Mouse (Mus musculus): ENCODE data around the gene Hypk.
"Not testable (repeated sequence)": the region's sequence is repeated elsewhere in the genome, so short reads cannot be mapped to it uniquely, and the experiment has no call there.

The Hypk gene

GRCm38 (mm10) chr2:121448136-121448535 is 5.0 kb upstream of the Hypk start:
- DNase-seq (ENCODE audit: low spot score in 2 of 2) = peak in 1 of 2 experiments; percentile 57

DNA sequence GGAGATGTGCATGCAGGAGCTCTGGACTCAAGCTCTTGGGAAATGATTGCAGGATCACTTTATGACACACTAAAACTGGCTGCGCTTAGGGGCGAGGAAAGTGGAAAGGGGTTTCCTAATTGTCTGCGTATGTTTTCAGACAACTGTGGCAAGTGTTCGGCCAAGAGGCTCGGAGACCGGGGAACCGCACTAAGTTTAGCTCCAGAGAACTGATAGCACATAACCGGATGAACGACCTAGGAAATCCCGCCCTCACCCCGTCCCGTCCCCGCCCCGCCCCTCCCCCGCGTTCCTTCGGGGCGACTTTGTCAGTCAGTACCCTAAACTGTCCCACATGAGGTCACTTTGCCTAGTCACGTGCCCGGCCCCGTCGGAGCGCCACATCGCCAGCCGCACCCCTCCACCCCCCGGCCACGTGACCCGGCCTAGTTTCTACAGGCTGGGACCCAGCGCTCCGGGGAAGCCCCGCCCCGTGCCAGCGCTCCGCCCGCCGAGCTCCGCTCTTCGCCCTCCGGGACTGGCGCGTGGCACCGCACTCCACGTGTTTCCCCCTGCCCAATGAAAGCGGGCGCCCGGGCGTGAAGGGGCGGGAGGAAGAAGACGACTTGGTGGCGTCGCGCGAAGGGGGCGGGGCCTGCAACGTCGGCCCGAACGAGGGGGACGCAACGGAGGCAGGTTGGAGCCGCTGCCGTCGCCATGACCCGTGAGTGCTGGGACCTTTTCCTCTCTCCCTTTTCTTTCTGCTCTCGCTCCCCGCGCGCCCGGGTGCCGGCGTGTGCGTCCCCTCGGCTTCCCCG is 4.2 kb upstream of the Hypk start, which contains the start of gene Serf2:
Serf2 (plus strand) TSS at position 457 of the 797 bp plus-strand sequence.
- peak; percentile 98 for DNase-seq (ENCODE audit: low spot score in 2 of 2)

DNA sequence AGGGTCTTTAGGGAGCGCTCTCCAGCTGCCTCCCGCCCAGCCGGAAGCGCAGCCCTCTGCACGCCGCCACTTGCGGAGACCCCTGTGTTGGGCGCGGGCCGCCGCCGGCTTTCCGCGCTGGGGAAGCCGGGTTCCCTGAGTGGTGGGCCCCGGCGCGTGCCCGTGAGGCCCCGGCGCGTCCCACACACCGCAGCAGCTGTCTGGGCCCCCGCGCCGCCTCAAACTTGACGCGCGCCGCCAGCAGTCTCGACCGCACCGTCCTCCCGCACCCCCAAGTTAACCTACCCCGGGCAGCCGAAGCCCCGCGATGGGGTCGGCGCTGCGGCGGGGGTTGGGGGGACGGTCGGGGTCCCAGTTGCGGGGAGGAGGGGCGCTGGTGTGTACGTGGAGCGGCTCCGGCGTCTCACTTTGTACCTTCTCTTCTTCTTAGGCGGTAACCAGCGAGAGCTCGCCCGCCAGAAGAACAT is 3.5 kb upstream of the Hypk start:
- DNase-seq (ENCODE audit: low spot score in 2 of 2) = no peak

DNA sequence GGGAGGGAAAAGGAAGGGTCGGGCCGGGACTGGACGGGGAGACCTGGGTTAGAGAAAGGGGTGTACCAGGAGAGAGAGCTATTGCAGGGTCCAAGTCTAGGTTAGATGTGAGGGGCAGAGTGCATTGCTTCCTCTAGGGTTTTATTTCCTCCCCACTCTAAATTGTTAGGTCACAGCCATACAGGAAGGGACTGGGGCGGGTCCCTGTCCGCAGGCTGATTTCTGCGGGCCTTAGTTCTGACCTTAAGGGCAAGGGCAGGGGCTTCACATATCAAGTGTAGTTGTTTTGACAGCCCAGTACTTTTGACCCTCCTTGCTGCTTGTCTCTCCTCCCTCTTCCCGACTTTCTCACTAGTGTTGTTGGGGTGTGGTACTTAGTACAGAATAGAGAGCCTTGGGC is 3.0 kb upstream of the Hypk start:
- DNase-seq (ENCODE audit: low spot score in 2 of 2) = no peak

DNA sequence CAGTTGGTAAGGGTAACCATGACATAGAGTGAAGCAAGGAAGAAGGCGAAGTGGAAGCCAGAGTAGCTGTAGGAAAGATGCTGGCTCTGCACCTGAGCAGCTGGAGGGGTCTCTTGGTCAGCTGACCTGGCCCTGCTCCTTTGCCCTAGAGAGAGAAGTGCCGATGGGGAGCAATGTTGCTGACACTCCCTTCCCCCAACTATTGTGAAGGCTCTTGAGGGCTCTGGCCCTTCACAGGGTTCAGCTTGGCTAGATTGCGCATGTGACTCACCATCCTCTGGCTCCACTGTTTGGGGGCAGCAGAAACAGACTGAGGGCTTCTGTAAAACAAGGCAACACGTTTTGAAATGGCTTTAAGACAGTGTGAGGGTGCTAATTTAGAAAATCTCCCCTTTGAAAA is 729 bp upstream of the Hypk start:
- no peak for DNase-seq (ENCODE audit: low spot score in 2 of 2)

GRCm38 (mm10) chr2:121453917-121454316 is 827 bp downstream of the Hypk start:
- DNase-seq (ENCODE audit: low spot score in 2 of 2) = no peak

DNA sequence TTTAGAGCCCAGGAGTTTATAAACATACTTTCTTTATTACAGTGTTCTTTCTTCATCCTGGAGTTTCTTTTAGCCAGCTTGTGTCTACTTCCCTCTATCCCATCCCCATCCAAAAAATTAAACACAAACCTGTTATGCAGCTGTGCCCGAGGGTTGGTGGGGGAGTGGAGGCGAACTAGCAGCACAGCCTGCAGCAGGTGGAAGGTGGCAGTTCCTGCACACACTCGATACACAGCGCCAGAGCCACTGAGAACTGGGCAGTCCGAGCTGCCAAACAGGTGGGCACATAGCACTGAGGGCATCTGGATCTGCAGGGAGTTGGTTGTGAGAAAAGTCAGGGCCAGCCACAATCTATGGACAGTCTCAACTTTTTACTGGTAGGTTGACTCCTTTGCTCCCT is 2.4 kb downstream of the Hypk start:
- DNase-seq (ENCODE audit: low spot score in 2 of 2) = no peak

DNA sequence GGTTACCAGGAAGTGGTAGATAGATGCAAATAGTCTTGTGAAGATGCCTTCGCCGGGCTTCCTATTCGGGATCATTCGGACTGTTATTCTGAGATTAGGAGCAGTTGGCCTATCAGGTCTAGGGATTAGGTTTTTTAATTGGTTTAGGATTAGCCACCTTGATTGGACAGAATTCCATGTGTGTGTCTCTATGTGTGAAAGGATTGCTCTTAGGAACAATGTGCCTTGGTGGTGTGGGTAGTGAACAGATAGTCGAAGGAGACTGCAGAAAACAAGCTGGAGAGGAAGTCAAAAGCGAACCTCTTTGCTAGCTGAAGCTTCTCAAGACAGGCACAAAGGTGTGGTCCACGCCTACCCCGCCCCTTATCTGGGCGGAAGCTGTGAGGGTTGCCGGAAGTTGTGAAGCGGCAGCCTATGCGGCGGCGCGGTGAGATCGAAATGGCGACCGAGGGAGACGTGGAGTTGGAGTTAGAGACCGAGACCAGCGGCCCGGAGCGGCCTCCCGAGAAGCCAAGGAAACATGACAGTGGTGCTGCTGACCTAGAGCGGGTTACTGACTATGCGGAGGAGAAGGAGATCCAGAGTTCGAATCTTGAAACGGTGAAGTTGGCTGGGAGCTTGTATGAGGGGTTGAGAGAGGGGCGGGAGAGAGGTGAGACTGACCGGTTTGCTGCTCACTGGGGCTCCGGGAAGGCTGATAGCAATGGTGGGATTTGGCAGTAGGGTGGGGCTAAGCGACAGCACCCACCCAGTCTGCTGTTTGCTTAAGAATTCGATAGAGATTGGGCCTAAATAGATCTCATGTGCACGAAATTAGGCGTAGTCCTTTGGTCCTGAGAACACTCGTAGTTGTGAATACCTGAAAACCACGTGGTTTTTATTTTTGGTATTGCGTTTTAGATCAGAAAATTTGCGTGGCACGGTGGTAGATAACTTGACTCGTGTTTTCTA is 3.9 kb downstream of the Hypk start, which contains the start of gene Serinc4:
Serinc4 (minus strand) TSS at position 90 of the 951 bp plus-strand sequence.
- peak; percentile 81 to 85 for DNase-seq (ENCODE audit: low spot score in 2 of 2)

DNA sequence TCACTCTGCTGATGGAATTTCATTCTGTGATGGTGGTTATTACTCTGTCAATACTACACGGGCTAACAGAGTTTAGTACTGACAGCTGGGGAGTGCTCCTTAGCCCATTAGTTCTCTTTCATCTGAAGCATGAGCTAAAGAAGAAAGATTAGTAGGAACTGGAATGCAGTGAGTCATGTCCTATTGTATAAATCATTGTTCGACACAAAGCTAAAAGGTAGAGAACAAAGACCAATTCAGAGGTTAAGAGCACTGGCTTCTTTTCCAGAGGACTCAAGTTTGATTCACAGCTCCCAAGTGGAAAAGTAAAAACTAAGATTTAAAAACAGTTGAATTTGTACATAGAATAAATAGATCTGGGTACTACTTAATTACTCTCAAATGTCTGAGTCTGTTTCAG is 7.0 kb downstream of the Hypk start:
- no peak for DNase-seq (ENCODE audit: low spot score in 2 of 2)

DNA sequence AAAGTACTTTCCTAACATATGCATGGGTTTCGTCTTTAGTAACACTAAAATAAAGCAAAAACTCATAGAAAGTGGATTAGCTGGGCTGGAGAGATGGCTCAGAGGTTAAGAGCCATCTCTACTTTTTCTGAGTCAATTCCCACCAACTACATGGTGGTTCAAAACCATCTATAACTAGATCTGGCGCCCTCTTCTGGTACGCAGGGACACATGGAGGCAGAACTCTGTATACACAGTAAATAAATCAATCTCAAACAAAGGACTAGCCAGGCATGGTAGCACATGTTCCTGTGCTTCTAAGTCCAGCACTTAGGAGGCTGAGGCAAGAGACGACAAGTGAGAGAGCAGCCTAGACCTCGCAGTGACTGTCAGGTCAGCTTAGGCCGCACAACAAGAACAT is 15.9 kb downstream of the Hypk start:
- DNase-seq (ENCODE audit: low spot score in 2 of 2) = not testable (repeated sequence)

DNA sequence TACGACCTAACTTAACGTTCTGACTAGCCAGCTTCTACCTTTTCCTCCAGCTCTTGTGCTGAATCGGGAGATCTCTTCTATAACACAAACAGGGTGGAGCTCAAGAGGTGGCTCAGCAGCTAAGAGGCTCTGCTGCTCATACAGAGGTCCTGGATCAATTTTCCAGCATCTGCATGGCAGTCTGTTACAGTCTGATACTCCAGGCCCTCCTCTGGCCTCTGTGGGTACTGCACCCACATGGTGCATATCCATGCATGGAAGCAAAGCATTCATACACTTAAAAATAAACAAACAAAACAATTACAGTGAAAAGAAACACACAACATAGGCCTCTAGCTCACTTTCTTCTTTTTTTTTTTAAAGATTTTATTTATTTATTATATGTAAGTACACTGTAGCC is 19.7 kb downstream of the Hypk start:
- not testable (repeated sequence) for DNase-seq (ENCODE audit: low spot score in 2 of 2)

GRCm38 (mm10) chr2:121473301-121474179 is 20.4 kb downstream of the Hypk start, which contains the start of gene Mfap1b:
TSS of gene Mfap1b (minus strand) at chr2:121474067.
- peak; percentile 80 to 91 for DNase-seq (ENCODE audit: low spot score in 2 of 2)

- DNase-seq (ENCODE audit: low spot score in 2 of 2) = no peak
These were observed 21.1 kb downstream of the Hypk start for GRCm38 (mm10) chr2:121474180-121474535.

GRCm38 (mm10) chr2:121475306-121475705 is 22.2 kb downstream of the Hypk start:
- DNase-seq (ENCODE audit: low spot score in 2 of 2) = not testable (repeated sequence)

- DNase-seq (ENCODE audit: low spot score in 2 of 2) = no peak
These were observed 24.6 kb downstream of the Hypk start for GRCm38 (mm10) chr2:121477491-121478266.

DNA sequence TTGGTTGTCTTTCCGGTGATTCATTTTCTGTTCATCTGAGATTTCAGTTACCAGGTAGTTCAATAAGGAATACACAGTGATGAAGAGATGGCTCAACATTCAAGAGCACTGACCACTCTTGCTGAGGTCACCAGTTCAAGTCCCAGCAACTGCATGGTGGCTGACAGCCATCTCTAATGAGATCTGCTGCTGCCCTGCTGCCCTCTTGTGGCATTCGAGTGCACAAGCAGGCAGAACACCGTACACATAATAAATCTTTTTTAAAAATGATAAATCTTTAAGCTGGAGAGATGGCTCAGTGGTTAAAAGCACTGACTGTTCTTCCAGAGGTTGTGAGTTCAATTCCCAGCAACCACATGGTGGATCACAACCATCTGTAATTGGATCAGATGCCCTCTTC is 27.4 kb downstream of the Hypk start:
- DNase-seq (ENCODE audit: low spot score in 2 of 2) = no peak

- not testable (repeated sequence) for DNase-seq (ENCODE audit: low spot score in 2 of 2)
These were observed 27.8 kb downstream of the Hypk start for GRCm38 (mm10) chr2:121480916-121481315.

DNA sequence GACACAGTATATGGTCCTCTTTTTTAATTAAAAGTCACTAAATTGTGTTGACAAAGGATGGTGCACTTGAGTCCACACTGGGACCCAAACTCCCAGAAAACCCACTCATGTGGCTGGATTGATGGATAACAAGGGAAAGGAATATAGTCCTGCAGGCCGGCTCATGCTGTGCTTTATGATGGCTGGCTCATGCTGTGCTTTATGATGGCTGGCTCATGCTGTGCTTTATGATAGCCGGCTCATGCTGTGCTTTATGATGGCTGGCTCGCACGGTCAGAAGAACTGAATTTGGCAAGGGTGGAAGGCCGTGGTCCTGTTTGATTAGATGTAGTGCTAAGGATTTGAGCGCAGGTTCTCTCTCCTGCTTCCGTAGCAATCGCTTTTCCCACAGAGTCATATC is 30.5 kb downstream of the Hypk start:
- no peak for DNase-seq (ENCODE audit: low spot score in 2 of 2)

- DNase-seq (ENCODE audit: low spot score in 2 of 2) = not testable (repeated sequence)
These were observed 31.3 kb downstream of the Hypk start for GRCm38 (mm10) chr2:121484403-121484802.

- DNase-seq (ENCODE audit: low spot score in 2 of 2) = not testable (repeated sequence)
These were observed 48.5 kb downstream of the Hypk start for GRCm38 (mm10) chr2:121501550-121501949.
